Mouse (Mus musculus) liver, embryonic 13.5 days (tissue): ENCODE measurements at regions not wholly inside any gene's neighbourhood (a gene's known extent, or its start where the extent isn't known, plus 50 kb on each side); places are given as distances from the start of the nearest gene placed in this dataset.

Experiments
- ATAC-seq: fragments of 200-750 bp; cut with Nextera tagmentation; 2 replicates; pipeline ENCODE4 v1.8.0; 2017; ENCODE audit warnings: low read depth, mild to moderate bottlenecking, moderate number of reproducible peaks, moderate library complexity
- DNase-seq: peaks from one replicate; pipeline ENCODE4 v3.0.0; 2022
- H3K27ac ChIP-seq: fragments of 300-500 bp; sonication (generic); 2 replicates; pipeline ENCODE4 v1.5.1; 2015; ENCODE audit warnings: moderate library complexity, mild to moderate bottlenecking, inconsistent platforms
- H3K27me3 ChIP-seq: fragments of 300-500 bp; sonication (generic); 2 replicates; pipeline ENCODE4 v1.6.1; 2015; ENCODE audit warnings: mild to moderate bottlenecking, inconsistent platforms
- H3K36me3 ChIP-seq: fragments of 300-500 bp; sonication (generic); 2 replicates; pipeline ENCODE4 v1.6.1; 2015; ENCODE audit warnings: mild to moderate bottlenecking, inconsistent platforms
- H3K4me1 ChIP-seq: fragments of 300-500 bp; sonication (generic); replicated peaks from 2 replicates; pipeline ENCODE4 v1.6.1; 2015; ENCODE audit warnings: inconsistent platforms
- H3K4me2 ChIP-seq: fragments of 300-500 bp; sonication (generic); 2 replicates; pipeline ENCODE4 v1.6.1; 2015; ENCODE audit warnings: inconsistent platforms, mild to moderate bottlenecking, moderate library complexity
- H3K4me3 ChIP-seq: fragments of 300-500 bp; sonication (generic); replicated peaks from 2 replicates; pipeline ENCODE4 v1.5.1; 2015; ENCODE audit warnings: mild to moderate bottlenecking, inconsistent platforms
- H3K9ac ChIP-seq: fragments of 300-500 bp; sonication (generic); 2 replicates; pipeline ENCODE4 v1.6.1; 2015; ENCODE audit warnings: mild to moderate bottlenecking, inconsistent platforms
- H3K9me3 ChIP-seq: fragments of 300-500 bp; sonication (generic); replicated peaks from 2 replicates; pipeline ENCODE4 v1.6.1; 2016; ENCODE audit warnings: inconsistent platforms
- WGBS: fragments of 180-500 bp; shearing (Covaris S2); methylation state at CpG from one replicate; pipeline ENCODE4 v1.1.7; 2015; ENCODE audit not compliant: insufficient replicate concordance; 5-methylcytosine and 5-hydroxymethylcytosine counted together

- no peak overlapping the region for H3K27ac ChIP-seq
- no peaks in the 10 kb centered on the region for H3K4me1 ChIP-seq
- H3K9ac ChIP-seq = no peak overlapping the region
- H3K27me3 ChIP-seq = no peaks in the 10 kb centered on the region
- no peak for DNase-seq
- H3K36me3 ChIP-seq = no peaks in the 10 kb centered on the region
- ATAC-seq = no peak
- H3K4me3 ChIP-seq = no peak overlapping the region
- no peaks in the 10 kb centered on the region for H3K9me3 ChIP-seq
- H3K4me2 ChIP-seq = no peak overlapping the region
- 61% methylated on average over 10 of the region's 10 CpGs for WGBS
Observed at GRCm38 (mm10) chr12:77667151-77667874, 429.4 kb downstream of the Fut8 start.

GRCm38 (mm10) chr12:77667875-77668204 is 429.9 kb downstream of the Fut8 start:
- DNase-seq (peak; percentile 6), ATAC-seq (no peak)
- H3K4me2 ChIP-seq = no peak overlapping the region
- H3K36me3 ChIP-seq = no peaks in the 10 kb centered on the region
- no peaks in the 10 kb centered on the region for H3K9me3 ChIP-seq
- WGBS = 6% methylated on average over 6 of the region's 6 CpGs
- no peak overlapping the region for H3K4me3 ChIP-seq
- no peak overlapping the region for H3K9ac ChIP-seq
- no peak overlapping the region for H3K27ac ChIP-seq
- no peaks in the 10 kb centered on the region for H3K4me1 ChIP-seq
- H3K27me3 ChIP-seq = no peaks in the 10 kb centered on the region

DNA sequence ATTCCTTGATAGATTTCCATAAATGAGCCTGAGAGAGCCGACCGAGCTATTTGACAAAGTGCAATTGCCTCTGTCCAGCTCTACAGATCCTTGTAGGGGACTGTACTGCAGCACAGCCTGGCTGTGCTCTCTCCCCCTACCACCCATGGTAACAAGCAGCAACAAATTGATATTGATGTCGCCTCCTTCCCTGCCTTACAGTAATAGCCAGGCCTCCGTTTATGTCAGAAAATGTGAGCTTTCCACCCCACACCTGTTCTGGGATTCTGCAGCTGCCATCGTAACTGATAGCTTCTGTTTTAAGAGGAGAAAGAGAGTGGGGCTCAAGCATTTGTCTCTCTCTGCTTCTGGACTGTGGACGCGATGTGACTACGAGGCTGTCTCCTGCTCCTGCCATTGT is 432.6 kb downstream of the Fut8 start:
- ATAC-seq = no peak
- Histone ChIP-seq H3K9me3 (no peaks in the 10 kb centered on the region), H3K9ac (no peak overlapping the region), H3K4me2 (no peak overlapping the region), H3K27ac (no peak overlapping the region), H3K36me3 (no peaks in the 10 kb centered on the region), H3K4me1 (no peaks in the 10 kb centered on the region), H3K27me3 (no peaks in the 10 kb centered on the region), H3K4me3 (no peak overlapping the region)
- 72% methylated on average over 8 of the region's 8 CpGs for WGBS
- no peak for DNase-seq

DNA sequence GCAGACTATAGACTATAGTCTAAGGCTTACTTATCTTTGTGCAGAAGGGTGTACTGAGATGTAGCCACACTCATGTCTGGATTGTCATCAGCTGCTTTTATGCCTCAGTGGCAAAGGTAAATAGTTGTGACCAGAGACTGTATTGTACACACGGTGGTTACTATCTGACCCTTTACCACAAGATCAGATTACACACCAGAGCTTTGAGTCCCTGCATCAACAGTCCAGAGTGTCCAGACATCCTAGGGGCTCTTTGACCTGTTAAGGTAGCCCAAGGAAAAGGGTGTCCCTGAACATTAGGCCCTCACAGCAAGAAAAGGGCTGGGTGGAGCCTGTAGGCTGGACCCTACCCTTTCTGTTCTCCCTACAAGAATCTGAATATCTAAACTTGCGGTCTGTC is 436.4 kb downstream of the Fut8 start:
- Histone ChIP-seq H3K27ac (no peak overlapping the region), H3K27me3 (no peaks in the 10 kb centered on the region), H3K4me3 (no peak overlapping the region), H3K4me1 (no peaks in the 10 kb centered on the region), H3K9me3 (no peaks in the 10 kb centered on the region), H3K4me2 (no peak overlapping the region), H3K9ac (no peak overlapping the region), H3K36me3 (no peaks in the 10 kb centered on the region)
- WGBS = 48% methylated on average over 2 of the region's 2 CpGs
- DNase-seq = no peak
- no peak for ATAC-seq

GRCm38 (mm10) chr12:77674755-77675154 is 436.8 kb downstream of the Fut8 start:
- Histone ChIP-seq H3K27me3 (no peaks in the 10 kb centered on the region), H3K27ac (no peak overlapping the region), H3K36me3 (no peaks in the 10 kb centered on the region), H3K9ac (no peak overlapping the region), H3K4me2 (no peak overlapping the region), H3K4me3 (no peak overlapping the region), H3K4me1 (no peaks in the 10 kb centered on the region), H3K9me3 (no peaks in the 10 kb centered on the region)
- DNase-seq (no peak), ATAC-seq (no peak)
- 47% methylated on average over 5 of the region's 5 CpGs for WGBS

- ATAC-seq (no peak), DNase-seq (no peak)
- WGBS = 56% methylated on average over 5 of the region's 5 CpGs
- Histone ChIP-seq H3K9ac (no peak overlapping the region), H3K4me3 (no peak overlapping the region), H3K36me3 (no peaks in the 10 kb centered on the region), H3K4me2 (no peak overlapping the region), H3K27me3 (no peaks in the 10 kb centered on the region), H3K27ac (no peak overlapping the region), H3K9me3 (no peaks in the 10 kb centered on the region), H3K4me1 (no peaks in the 10 kb centered on the region)
Observed at GRCm38 (mm10) chr12:77678040-77678439, 440.1 kb downstream of the Fut8 start.

DNA sequence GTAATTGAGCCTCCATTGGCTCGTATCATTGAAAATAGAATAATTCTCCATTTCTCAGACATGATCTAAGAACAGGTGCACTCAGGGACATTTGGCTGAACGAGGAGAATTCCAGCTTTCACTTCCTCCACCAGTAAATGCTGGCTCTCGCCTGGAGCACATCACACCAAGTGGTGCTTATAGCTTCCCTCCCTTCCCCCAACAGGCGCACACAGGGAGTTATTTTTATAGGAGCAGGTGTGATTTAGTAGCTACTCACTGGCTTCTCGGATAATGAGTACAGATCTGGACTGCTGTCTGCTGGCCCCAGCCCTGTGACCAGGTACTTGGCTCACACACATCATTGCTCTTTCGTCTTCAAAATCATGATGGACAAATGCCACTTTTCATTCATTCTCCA is 456.2 kb downstream of the Fut8 start:
- Histone ChIP-seq H3K27ac (no peak overlapping the region), H3K4me2 (no peak overlapping the region), H3K9me3 (no peaks in the 10 kb centered on the region), H3K36me3 (no peaks in the 10 kb centered on the region), H3K27me3 (no peaks in the 10 kb centered on the region), H3K4me3 (no peak overlapping the region), H3K4me1 (no peaks in the 10 kb centered on the region), H3K9ac (no peak overlapping the region)
- no peak for ATAC-seq
- DNase-seq = no peak
- 59% methylated on average over 6 of the region's 6 CpGs for WGBS

- ATAC-seq = no peak
- no peak overlapping the region for H3K27ac ChIP-seq
- H3K9me3 ChIP-seq = no peaks in the 10 kb centered on the region
- no peak overlapping the region for H3K4me3 ChIP-seq
- H3K9ac ChIP-seq = no peak overlapping the region
- H3K36me3 ChIP-seq = no peaks in the 10 kb centered on the region
- no peak overlapping the region for H3K4me2 ChIP-seq
- DNase-seq = no peak
- H3K4me1 ChIP-seq = no peaks in the 10 kb centered on the region
- H3K27me3 ChIP-seq = no peaks in the 10 kb centered on the region
- 51% methylated on average over 8 of the region's 8 CpGs for WGBS
Observed at GRCm38 (mm10) chr12:77696039-77696631, 458.2 kb downstream of the Fut8 start.

DNA sequence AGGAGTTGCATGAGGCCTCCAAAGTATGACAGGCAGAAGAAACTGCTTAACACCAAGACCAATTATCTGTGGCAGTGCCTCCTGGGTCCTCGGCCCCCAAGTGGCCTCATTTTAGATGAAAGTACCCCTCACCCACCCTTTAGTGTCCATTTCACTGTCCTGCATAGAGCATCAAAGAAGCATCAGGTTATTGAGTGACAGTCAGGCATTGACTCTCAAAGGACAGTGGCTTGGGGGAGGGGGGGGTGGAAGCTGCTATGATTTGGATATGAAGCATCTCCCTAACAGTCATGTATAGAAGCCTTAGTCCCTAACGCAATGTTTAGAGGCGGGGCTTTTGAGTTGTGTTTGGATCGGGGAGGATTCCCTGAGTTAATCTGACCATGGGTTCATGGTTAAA is 458.7 kb downstream of the Fut8 start:
- Histone ChIP-seq H3K4me3 (no peak overlapping the region), H3K4me1 (no peaks in the 10 kb centered on the region), H3K36me3 (no peaks in the 10 kb centered on the region), H3K27ac (no peak overlapping the region), H3K9me3 (no peaks in the 10 kb centered on the region), H3K9ac (no peak overlapping the region), H3K4me2 (no peak overlapping the region), H3K27me3 (no peaks in the 10 kb centered on the region)
- no peak for DNase-seq
- no peak for ATAC-seq
- WGBS = 73% methylated on average over 4 of the region's 4 CpGs

- DNase-seq = no peak
- WGBS = 53% methylated on average over 7 of the region's 7 CpGs
Observed at GRCm38 (mm10) chr12:77698088-77698487, 460.2 kb downstream of the Fut8 start.

GRCm38 (mm10) chr12:77699896-77700605 is 462.1 kb downstream of the Fut8 start:
- H3K4me1 ChIP-seq = no peaks in the 10 kb centered on the region
- DNase-seq = no peak
- H3K36me3 ChIP-seq = no peaks in the 10 kb centered on the region
- no peak overlapping the region for H3K4me3 ChIP-seq
- no peak overlapping the region for H3K4me2 ChIP-seq
- no peaks in the 10 kb centered on the region for H3K27me3 ChIP-seq
- no peaks in the 10 kb centered on the region for H3K9me3 ChIP-seq
- no peak overlapping the region for H3K9ac ChIP-seq
- ATAC-seq = no peak
- WGBS = 49% methylated on average over 2 of the region's 2 CpGs
- no peak overlapping the region for H3K27ac ChIP-seq

More at GRCm38 (mm10) chr12:77698088-77698487, 460.2 kb downstream of the Fut8 start:
- no peaks in the 10 kb centered on the region for H3K9me3 ChIP-seq
- no peak for ATAC-seq
- no peaks in the 10 kb centered on the region for H3K27me3 ChIP-seq
- H3K36me3 ChIP-seq = no peaks in the 10 kb centered on the region
- H3K4me2 ChIP-seq = no peak overlapping the region
- no peaks in the 10 kb centered on the region for H3K4me1 ChIP-seq
- no peak overlapping the region for H3K27ac ChIP-seq
- H3K9ac ChIP-seq = no peak overlapping the region
- H3K4me3 ChIP-seq = no peak overlapping the region

- Histone ChIP-seq H3K4me2 (no peak overlapping the region), H3K36me3 (no peaks in the 10 kb centered on the region), H3K27me3 (no peaks in the 10 kb centered on the region), H3K4me3 (no peak overlapping the region), H3K9ac (no peak overlapping the region), H3K27ac (no peak overlapping the region), H3K4me1 (no peaks in the 10 kb centered on the region), H3K9me3 (0 out of 2 replicates have a peak, but pooled peaks cover 2% of the 10 kb centered on the region)
- ATAC-seq (no peak), DNase-seq (no peak)
- 54% methylated on average over 7 of the region's 7 CpGs for WGBS
Observed at GRCm38 (mm10) chr12:77715506-77715905, 477.6 kb downstream of the Fut8 start.
